Mouse (Mus musculus) embryo, embryonic 9.5 days (tissue): ENCODE data around the gene Tcte1.

Experiments
- DNase-seq: peaks from one replicate; pipeline ENCODE4 v3.0.0-alpha.2; 2017; ENCODE audit errors: extremely low spot score

The Tcte1 gene

GRCm38 (mm10) chr17:45515204-45515726 lies 8.0 kb upstream of the Tcte1 start:
- DNase-seq = no peak

- no peak for DNase-seq
Measured at GRCm38 (mm10) chr17:45515806-45516205, 7.4 kb upstream of the Tcte1 start.

- DNase-seq = peak; percentile 72
Measured at GRCm38 (mm10) chr17:45516488-45516887, 6.7 kb upstream of the Tcte1 start.

GRCm38 (mm10) chr17:45517135-45517534 lies 6.1 kb upstream of the Tcte1 start:
- no peak for DNase-seq

GRCm38 (mm10) chr17:45517549-45518215 lies 5.6 kb upstream of the Tcte1 start:
- no peak for DNase-seq

GRCm38 (mm10) chr17:45518766-45519475 lies 4.3 kb upstream of the Tcte1 start:
- no peak for DNase-seq

- DNase-seq = no peak
Measured at GRCm38 (mm10) chr17:45520136-45520535, 3.1 kb upstream of the Tcte1 start.

- DNase-seq = no peak
Measured at GRCm38 (mm10) chr17:45524961-45525360, 1.7 kb downstream of the Tcte1 start.

- DNase-seq = no peak
Measured at GRCm38 (mm10) chr17:45526571-45526970, 3.3 kb downstream of the Tcte1 start.

- DNase-seq = no peak
Measured at GRCm38 (mm10) chr17:45530346-45530782, 7.1 kb downstream of the Tcte1 start.

GRCm38 (mm10) chr17:45532896-45533295 lies 9.7 kb downstream of the Tcte1 start:
- no peak for DNase-seq

GRCm38 (mm10) chr17:45536264-45536663 lies 13.0 kb downstream of the Tcte1 start:
- peak; percentile 44 for DNase-seq

- DNase-seq = no peak
Measured at GRCm38 (mm10) chr17:45538394-45538793, 15.2 kb downstream of the Tcte1 start.

GRCm38 (mm10) chr17:45539664-45540063 lies 16.4 kb downstream of the Tcte1 start:
- no peak for DNase-seq

GRCm38 (mm10) chr17:45542129-45542528 lies 18.9 kb downstream of the Tcte1 start:
- DNase-seq = no peak

- DNase-seq = no peak
Measured at GRCm38 (mm10) chr17:45542705-45543104, 19.5 kb downstream of the Tcte1 start.

- DNase-seq = no peak
Measured at GRCm38 (mm10) chr17:45543115-45543514, 19.9 kb downstream of the Tcte1 start.

- DNase-seq = no peak
Measured at GRCm38 (mm10) chr17:45544001-45544872, 21.0 kb downstream of the Tcte1 start.

GRCm38 (mm10) chr17:45544873-45545277 lies 21.6 kb downstream of the Tcte1 start:
- peak; percentile 47 for DNase-seq

GRCm38 (mm10) chr17:45545278-45545961 lies 22.2 kb downstream of the Tcte1 start:
- DNase-seq = no peak

- DNase-seq = no peak
Measured at GRCm38 (mm10) chr17:45546941-45547340, 23.7 kb downstream of the Tcte1 start.
